Mouse (Mus musculus) neutrophil, adult 59 days (primary cell): Measurements from ENCODE around the gene Dcaf4. TPM values are rescaled to one million over a fixed set of nuclear protein-coding genes. Genes with fewer than 3 reads are reported as not detected.

Experiments
- total RNA-seq, 2 experiments: library from RNA; stranded (reverse); gene quantifications; 1 replicate in 1 of 2; 2 replicates in 1 of 2; pipeline ENCODE4 v1.2.4; 2023

Dcaf4 gene
- total RNA-seq: 1 to 10 TPM; 7.7 to 8.1 TPM

DNA sequence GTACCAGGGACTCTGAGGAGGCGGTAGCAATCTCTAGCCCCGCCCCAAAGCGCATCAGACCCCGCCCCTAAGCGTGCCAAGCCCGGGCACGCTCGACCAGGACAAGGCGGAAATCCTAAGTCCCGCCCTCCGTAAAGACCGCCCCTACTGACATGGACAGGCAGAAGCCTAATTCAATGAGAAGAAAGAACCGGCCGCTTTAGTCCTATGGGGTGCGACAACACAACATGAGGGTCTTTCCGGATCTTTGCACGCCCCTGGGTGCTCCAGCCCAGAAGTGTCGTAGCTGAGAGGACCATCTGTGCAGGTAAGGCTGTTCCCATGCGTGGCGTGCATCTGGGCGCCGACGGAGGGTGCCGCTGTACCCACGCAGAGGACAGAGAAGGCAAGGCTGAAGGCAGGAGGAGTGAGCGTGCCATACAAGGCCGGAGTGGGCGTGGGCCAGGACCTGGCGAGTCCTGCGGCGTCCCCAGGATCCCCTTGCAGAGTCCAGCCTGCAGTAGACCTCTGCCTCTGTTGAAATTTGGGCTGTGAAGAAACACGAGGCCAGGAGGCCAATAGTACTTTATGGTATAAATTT, at the start of gene Dcaf4:
Dcaf4 (plus strand) TSS at position 156 of the 580 bp plus-strand sequence.

DNA sequence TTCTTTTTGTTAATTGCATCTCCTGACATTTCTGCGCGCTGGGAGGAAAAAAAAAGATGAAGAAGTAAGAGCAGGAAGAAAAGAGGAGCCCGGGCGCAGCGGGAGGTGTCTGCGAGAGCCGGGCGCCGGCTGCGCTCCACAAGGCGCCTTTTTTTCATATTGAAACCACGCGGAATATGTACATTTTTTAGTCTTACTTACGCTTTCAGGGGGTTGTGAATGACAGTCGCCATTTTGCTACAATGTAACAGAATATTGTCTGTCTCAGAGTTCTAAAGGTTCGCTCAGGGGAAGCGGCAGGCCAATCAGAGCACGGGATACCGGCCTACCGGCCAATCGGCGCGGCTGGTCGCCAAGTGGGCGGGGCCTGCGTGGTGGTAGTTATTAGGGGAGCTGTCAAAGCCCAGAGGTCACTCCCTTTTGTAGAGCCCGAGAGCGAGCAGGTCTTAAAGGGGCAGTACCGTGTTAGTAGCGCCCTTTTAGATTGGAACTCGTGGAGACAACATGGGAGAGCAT, 32.7 kb upstream of the Dcaf4 start, which contains the start of gene Dpf3:
Dpf3 (minus strand) TSS at position 241 of the 516 bp plus-strand sequence.

Other genes with a start within 250 kb of the Dcaf4 start
- gene Dpf3, start 32.8 kb upstream of the Dcaf4 start, total RNA-seq: 1 to 10 TPM in 1 of 2 experiments, under 1 TPM in 1; 0.86 to 1.9 TPM
- 10 to 100 TPM; 27.2 to 29.0 TPM for gene Zfyve1, start 76.8 kb downstream of the Dcaf4 start, total RNA-seq
- 100 to 1,000 TPM; 133 to 160 TPM for gene Rbm25, start 110.8 kb downstream of the Dcaf4 start, total RNA-seq
- gene Psen1, start 167.7 kb downstream of the Dcaf4 start, total RNA-seq: 100 to 1,000 TPM; 116 to 126 TPM
- under 1 TPM; 0.11 to 0.13 TPM for gene Papln, start 243.2 kb downstream of the Dcaf4 start, total RNA-seq